Mouse (Mus musculus) liver, embryonic 12.5 days (tissue): ENCODE results near the gene Tspan10. TPM values are rescaled to one million over a fixed set of nuclear protein-coding genes. Genes with fewer than 3 reads are reported as not detected.
"Not testable (repeated sequence)": the region's sequence is repeated elsewhere in the genome, so short reads cannot be mapped to it uniquely, and the experiment has no call there.

Experiments
- ATAC-seq: fragments of 200-750 bp; cut with Nextera tagmentation; 2 replicates; pipeline ENCODE4 v1.8.0; 2017; ENCODE audit warnings: moderate number of reproducible peaks, mild to moderate bottlenecking, moderate library complexity
- H3K27ac ChIP-seq: fragments of 300-500 bp; sonication (generic); 2 replicates; pipeline ENCODE4 v1.5.1; 2016; ENCODE audit warnings: mild to moderate bottlenecking
- H3K27me3 ChIP-seq: fragments of 300-500 bp; sonication (generic); replicated peaks from 2 replicates; pipeline ENCODE4 v1.6.1; 2016; ENCODE audit warnings: mild to moderate bottlenecking, moderate library complexity
- H3K36me3 ChIP-seq: fragments of 300-500 bp; sonication (generic); 2 replicates; pipeline ENCODE4 v1.6.1; 2016; ENCODE audit warnings: mild to moderate bottlenecking, moderate library complexity
- H3K4me1 ChIP-seq: fragments of 300-500 bp; sonication (generic); 2 replicates; pipeline ENCODE4 v1.6.1; 2016
- H3K4me2 ChIP-seq: fragments of 300-500 bp; sonication (generic); 2 replicates; pipeline ENCODE4 v1.6.1; 2016; ENCODE audit warnings: mild to moderate bottlenecking, moderate library complexity
- H3K4me3 ChIP-seq: fragments of 300-500 bp; sonication (generic); 2 replicates; pipeline ENCODE4 v1.5.1; 2016; ENCODE audit warnings: mild to moderate bottlenecking, moderate library complexity
- H3K9ac ChIP-seq: fragments of 300-500 bp; sonication (generic); 2 replicates; pipeline ENCODE4 v1.6.1; 2016; ENCODE audit warnings: mild to moderate bottlenecking, moderate library complexity
- H3K9me3 ChIP-seq: fragments of 300-500 bp; sonication (generic); replicated peaks from 2 replicates; pipeline ENCODE4 v1.6.1; 2016; ENCODE audit warnings: mild to moderate bottlenecking, moderate library complexity
- WGBS: fragments of 180-500 bp; shearing (Covaris S2); methylation state at CpG from one replicate; pipeline ENCODE4 v1.1.7; 2016; ENCODE audit not compliant: insufficient replicate concordance; 5-methylcytosine and 5-hydroxymethylcytosine counted together
- polyA plus RNA-seq: library from polyadenylated mRNA; unstranded; fragments of >200 nt; fragmentation: Nextera tagmentation; extraction: Ambion mirVana; gene quantifications from 2 replicates; pipeline ENCODE4 v1.2.1, GENCODE M21; 2016

Tspan10 gene
- polyA plus RNA-seq: not detected in 2 replicates

DNA sequence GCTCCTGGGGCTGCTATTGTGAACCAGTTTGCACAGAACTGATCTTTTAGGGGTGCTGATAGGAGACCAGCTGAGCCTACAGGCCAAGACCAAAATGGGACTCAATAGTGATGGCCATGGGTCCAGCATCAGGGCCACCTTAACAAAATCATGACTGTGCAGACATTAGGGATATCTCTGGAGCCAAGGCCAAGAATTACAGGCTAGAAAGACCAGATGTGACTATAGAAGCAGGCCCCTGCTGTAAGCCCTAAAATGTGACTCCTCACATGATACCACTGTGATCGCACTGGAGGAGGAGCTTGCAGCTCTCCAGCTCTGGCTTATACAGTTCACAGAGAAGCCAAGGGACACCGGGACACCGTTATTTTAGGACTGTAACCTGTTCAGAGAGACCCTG, at the start of gene Tspan10:
Gene Tspan10 (plus strand): TSS at position 301 of the 400 bp plus-strand sequence.
- 86% methylated on average over 3 of the region's 3 CpGs for WGBS
- peaks cover 3% of the 10 kb centered on the region; the same call in 1 of the 2 replicates for H3K4me1 ChIP-seq
- no peak within 1 kb of the TSS; the same call in 1 of the 2 replicates for H3K9ac ChIP-seq
- no peak within 1 kb of the TSS for H3K4me2 ChIP-seq
- no peak for ATAC-seq
- no peaks in the 10 kb centered on the region for H3K36me3 ChIP-seq
- H3K27me3 ChIP-seq: 0 out of 2 replicates have a peak, but pooled peaks cover 9% of the 10 kb centered on the region
- no peaks in the 10 kb centered on the region for H3K9me3 ChIP-seq
- no peak within 1 kb of the TSS for H3K4me3 ChIP-seq
- H3K27ac ChIP-seq: no peak within 1 kb of the TSS

DNA sequence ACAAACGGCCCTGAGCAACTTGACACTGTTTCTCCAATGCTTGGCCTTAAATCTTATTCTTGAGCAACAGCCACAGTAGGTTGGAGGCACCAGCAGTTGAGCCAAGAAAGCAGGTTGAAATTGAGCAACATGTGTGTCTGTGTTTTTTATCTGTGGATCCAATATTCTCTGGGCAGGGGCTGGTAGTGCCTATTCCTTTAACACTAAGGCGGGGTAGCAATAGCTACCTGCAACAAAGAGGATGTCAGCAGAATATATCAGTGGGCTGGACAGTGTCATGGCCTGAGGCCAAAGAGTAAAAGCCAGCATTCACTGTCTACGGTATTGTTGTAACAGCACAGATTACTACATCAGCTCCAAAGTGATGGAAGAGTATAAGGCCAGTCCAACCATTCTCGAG, 46.8 kb upstream of the Tspan10 start:
- H3K4me2 ChIP-seq: no peak overlapping the region
- H3K27ac ChIP-seq: no peak overlapping the region
- no peak overlapping the region for H3K4me3 ChIP-seq
- H3K4me1 ChIP-seq: peaks cover 27% of the 10 kb centered on the region
- H3K9ac ChIP-seq: no peak overlapping the region
- WGBS: 79% methylated on average over 4 of the region's 4 CpGs
- no peaks in the 10 kb centered on the region for H3K27me3 ChIP-seq
- peaks cover 91% of the 10 kb centered on the region for H3K36me3 ChIP-seq
- ATAC-seq: no peak
- no peaks in the 10 kb centered on the region for H3K9me3 ChIP-seq

DNA sequence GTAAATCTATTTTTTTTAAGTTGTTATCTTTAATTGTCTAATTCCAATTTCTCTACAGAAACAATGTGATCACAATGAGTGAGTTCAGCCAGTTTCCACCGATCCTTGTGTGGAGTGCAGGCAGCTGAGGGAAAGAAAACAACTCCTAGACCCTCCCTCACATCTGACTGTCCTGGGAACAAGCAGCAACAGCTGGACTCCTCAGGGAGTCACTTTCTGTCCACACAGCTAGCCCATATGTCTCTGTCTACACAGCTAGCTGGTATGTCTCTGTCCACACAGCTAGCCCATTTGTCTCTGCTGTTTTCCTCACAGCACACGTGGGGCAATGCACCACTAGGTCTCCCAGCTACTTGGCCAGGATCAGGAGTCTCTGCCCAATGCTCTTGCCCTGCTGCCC, 44.8 kb upstream of the Tspan10 start:
- H3K4me3 ChIP-seq: no peak overlapping the region
- 72% methylated on average over 2 of the region's 2 CpGs for WGBS
- H3K9ac ChIP-seq: no peak overlapping the region
- H3K27me3 ChIP-seq: no peaks in the 10 kb centered on the region
- peaks cover 33% of the 10 kb centered on the region for H3K4me1 ChIP-seq
- no peak overlapping the region for H3K4me2 ChIP-seq
- no peaks in the 10 kb centered on the region for H3K9me3 ChIP-seq
- no peak for ATAC-seq
- H3K27ac ChIP-seq: no peak overlapping the region
- H3K36me3 ChIP-seq: peaks cover 96% of the 10 kb centered on the region

DNA sequence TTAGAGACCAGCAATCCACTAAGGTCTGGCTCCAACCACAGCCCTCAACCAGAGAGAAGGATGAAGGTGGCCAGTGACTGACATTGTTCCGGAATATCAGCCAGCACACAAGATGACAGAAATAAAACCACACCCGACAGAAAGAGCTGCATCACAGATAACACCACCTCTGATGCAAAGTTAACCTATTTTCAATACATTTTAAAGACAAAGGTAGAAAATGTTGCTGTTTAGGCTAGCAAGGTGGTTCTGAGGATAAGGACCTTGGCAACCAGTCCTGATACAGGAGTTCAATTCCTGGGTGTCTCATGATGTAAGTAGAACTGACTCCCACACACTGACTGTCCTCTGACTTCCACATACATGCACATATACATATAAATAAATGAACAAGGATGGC, 43.1 kb upstream of the Tspan10 start:
- Histone ChIP-seq H3K36me3 (peaks cover 96% of the 10 kb centered on the region), H3K9ac (0 out of 2 replicates have a peak overlapping the region, but pooled peaks have one; percentile 18), H3K4me2 (peak overlapping the region; percentile 28), H3K27ac (peak overlapping the region; percentile 65), H3K4me3 (no peak overlapping the region), H3K4me1 (peaks cover 33% of the 10 kb centered on the region), H3K9me3 (no peaks in the 10 kb centered on the region), H3K27me3 (no peaks in the 10 kb centered on the region)
- ATAC-seq: peak; percentile 76
- 31% methylated on average over 2 of the region's 2 CpGs for WGBS

DNA sequence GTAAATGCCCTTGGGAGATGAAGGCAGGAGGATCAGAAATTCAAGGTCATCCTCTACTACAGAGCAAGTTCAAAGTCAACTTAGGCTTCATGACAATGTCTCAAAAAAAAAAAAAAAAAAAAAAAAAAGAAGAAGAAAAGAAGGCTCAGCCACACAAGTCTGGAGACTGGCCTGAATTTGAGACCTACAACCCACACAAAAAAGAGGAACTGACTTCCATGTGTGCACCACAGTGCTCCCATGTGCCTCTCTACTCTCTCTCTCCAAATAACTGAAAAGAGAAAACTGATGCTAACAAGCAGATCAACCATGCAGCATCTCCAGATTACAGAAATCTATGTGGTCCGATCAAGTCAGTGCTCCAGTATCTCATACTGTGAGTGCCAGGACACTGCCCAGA, 37.6 kb upstream of the Tspan10 start:
- 71% methylated on average over 1 of the region's 1 CpGs for WGBS
- Histone ChIP-seq H3K4me2 (no peak overlapping the region), H3K27me3 (no peaks in the 10 kb centered on the region), H3K4me1 (peaks cover 55% of the 10 kb centered on the region), H3K9me3 (no peaks in the 10 kb centered on the region), H3K36me3 (peaks cover 100% of the 10 kb centered on the region), H3K9ac (no peak overlapping the region), H3K27ac (peak overlapping the region; percentile 43; the same call in 1 of the 2 replicates), H3K4me3 (no peak overlapping the region)
- ATAC-seq: no peak

DNA sequence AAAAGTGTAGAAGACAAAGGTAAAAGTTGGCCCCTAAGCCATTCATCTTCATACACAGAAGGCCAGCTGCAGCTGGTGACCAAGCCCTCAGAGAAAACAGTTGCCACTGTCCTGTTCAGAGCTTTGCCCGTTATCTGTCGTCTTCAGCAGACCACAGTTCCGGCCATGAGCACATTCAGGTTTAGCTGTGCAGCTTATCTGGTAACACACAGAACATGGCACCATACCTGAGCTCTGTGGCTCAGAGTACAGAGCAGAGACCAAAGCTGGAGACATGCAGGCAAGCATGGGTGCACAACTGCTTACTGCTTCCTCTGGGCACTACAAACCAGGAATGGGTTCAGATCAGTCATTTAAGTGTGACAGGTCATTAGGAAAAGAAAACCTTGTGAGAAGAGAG, 36.6 kb upstream of the Tspan10 start:
- Histone ChIP-seq H3K27me3 (no peaks in the 10 kb centered on the region), H3K9ac (peak overlapping the region; percentile 17; the same call in 1 of the 2 replicates), H3K9me3 (no peaks in the 10 kb centered on the region), H3K36me3 (peaks cover 100% of the 10 kb centered on the region), H3K4me1 (peaks cover 46% of the 10 kb centered on the region), H3K4me2 (peak overlapping the region; percentile 32), H3K4me3 (no peak overlapping the region), H3K27ac (peak overlapping the region; percentile 68)
- peak; percentile 96 for ATAC-seq
- 14% methylated on average over 3 of the region's 3 CpGs for WGBS

DNA sequence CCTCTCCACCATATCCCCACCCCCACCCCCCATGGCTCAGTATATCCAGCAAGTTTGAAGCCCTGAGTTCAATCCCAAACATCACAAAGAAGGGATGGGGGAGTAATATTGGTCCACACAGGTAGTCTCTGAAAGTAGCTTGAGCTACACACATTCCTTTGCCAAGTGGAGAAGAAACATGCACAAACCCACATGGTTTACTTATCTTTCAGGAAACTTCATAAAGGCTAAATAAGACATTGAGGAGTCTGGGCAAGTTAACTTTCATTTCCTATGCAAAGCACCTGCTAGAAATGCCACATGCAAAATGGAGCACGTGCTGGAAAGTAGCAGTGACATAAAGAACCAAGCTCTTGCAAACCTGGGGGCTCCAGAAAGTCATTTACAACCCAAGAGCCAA, 36.0 kb upstream of the Tspan10 start:
- Histone ChIP-seq H3K9ac (no peak overlapping the region), H3K36me3 (peaks cover 100% of the 10 kb centered on the region), H3K4me1 (peaks cover 40% of the 10 kb centered on the region), H3K4me3 (no peak overlapping the region), H3K27me3 (no peaks in the 10 kb centered on the region), H3K4me2 (peak overlapping the region; percentile 32; the same call in 1 of the 2 replicates), H3K9me3 (no peaks in the 10 kb centered on the region), H3K27ac (peak overlapping the region; percentile 68; the same call in 1 of the 2 replicates)
- no peak for ATAC-seq
- WGBS: 50% methylated on average over 1 of the region's 1 CpGs

DNA sequence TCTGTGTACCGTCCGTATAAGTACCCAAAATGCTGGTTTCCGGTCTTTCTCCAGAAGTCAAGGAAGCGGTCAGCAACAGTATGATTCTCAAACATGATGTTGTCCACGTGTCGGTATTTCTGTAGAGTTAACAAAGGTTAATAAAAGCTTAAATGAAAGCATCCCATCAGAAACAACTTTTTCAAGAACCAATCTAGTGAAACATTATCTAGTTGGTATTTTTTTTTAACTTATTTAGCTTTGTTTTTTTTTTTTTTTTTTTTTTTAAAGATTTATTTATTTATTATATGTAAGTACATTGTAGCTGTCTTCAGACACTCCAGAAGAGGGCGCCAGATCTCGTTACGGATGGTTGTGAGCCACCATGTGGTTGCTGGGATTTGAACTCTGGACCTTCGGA, 28.8 kb upstream of the Tspan10 start:
- H3K4me2 ChIP-seq, H3K27ac ChIP-seq, ATAC-seq, H3K27me3 ChIP-seq, H3K9ac ChIP-seq, H3K9me3 ChIP-seq, H3K4me3 ChIP-seq, H3K4me1 ChIP-seq: not testable (repeated sequence)
- peaks cover 98% of the 10 kb centered on the region for H3K36me3 ChIP-seq
- WGBS: 92% methylated on average over 7 of the region's 10 CpGs

DNA sequence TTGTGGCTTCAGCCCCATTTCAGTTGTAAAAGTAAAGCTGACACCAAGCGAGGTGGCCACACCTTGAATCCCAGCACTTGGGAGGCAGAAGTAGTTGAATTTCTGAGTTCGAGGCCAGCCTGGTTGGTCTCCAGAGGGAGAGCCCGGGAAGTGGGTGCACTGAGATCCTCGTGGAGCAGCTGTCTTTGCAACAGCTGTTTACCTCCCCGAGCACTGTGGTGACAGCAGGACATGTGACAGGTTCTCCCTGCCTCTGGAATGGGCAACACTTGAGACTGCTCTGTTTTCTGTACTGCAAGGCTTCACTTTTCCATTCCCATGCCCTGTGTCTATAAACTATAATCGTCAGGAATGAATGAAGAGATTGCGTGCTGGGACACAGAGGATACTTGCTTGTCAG, 24.6 kb upstream of the Tspan10 start:
- Histone ChIP-seq H3K4me3 (no peak overlapping the region), H3K9me3 (no peaks in the 10 kb centered on the region), H3K4me2 (no peak overlapping the region), H3K27ac (no peak overlapping the region), H3K9ac (no peak overlapping the region), H3K4me1 (0 out of 2 replicates have a peak, but pooled peaks cover 6% of the 10 kb centered on the region), H3K27me3 (no peaks in the 10 kb centered on the region), H3K36me3 (peaks cover 98% of the 10 kb centered on the region)
- ATAC-seq: no peak
- 90% methylated on average over 7 of the region's 7 CpGs for WGBS

DNA sequence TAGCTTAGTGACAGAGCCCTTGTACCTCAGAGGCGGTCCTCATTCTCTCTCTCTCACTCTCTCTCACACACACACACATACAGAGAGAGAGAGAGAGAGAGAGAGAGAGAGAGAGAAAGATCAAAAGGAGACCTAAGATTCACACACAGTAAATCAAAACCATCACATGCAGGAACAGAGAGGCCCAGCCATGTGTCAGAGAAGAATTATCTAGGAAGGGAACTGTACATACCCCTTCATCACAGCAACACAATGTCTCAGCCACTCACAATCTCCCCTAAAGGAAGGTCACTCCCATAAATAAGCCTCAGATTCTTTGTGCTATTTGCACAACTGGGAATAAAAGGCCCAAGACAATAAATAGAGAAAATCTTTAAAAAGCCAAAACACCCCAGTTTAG, 23.9 kb upstream of the Tspan10 start:
- no peaks in the 10 kb centered on the region for H3K27me3 ChIP-seq
- H3K27ac ChIP-seq: no peak overlapping the region
- no peaks in the 10 kb centered on the region for H3K9me3 ChIP-seq
- H3K4me3 ChIP-seq: no peak overlapping the region
- ATAC-seq: no peak
- H3K9ac ChIP-seq: no peak overlapping the region
- H3K4me2 ChIP-seq: no peak overlapping the region
- WGBS: 93% methylated on average over 1 of the region's 1 CpGs
- H3K36me3 ChIP-seq: peaks cover 98% of the 10 kb centered on the region
- 0 out of 2 replicates have a peak, but pooled peaks cover 6% of the 10 kb centered on the region for H3K4me1 ChIP-seq

DNA sequence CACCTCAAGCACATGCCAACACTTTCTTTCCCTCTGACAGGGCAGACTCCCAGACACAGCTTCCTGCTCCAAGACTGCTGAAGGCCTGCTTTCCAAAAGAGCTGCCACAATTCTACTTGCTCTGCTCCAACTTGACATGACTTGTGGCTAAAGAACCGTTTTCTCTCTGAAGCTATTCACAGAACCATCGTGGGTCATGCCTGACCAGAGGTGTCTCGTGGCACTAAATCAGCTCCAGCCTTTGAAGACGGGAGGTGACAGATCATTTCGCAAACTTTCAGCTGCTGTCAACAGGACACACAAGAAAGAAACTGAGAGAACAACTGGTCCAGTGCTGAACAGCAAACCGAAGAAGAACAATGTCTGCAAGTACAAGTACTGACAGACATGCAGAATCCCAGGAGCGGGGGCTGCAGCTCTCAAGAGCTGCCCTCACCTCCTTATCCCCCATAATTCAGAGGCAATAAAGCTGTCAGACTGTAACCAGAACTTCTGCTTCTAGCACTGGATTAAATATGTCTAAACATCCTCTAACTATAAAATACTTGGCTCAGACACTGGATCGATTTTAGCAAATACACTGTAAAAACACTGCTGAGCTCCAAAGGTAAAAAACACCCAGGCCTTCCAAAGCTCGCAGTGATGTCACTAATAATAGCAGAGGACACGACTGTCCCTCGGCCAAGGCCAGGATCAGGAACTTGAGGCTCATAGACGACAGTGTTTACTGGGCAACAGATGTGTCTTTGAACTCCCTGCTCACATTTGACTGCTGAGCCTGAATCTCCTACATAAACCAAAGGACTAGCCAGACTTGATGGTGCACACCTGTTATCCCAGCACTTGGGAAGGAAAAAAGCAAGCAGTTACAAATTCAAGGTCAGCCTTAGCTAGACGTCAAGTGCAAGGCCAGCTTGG, 19.5 kb upstream of the Tspan10 start:
- 0 out of 2 replicates have a peak overlapping the region, but pooled peaks have one; percentile 10 for H3K27ac ChIP-seq
- ATAC-seq: no peak
- H3K9ac ChIP-seq: no peak overlapping the region
- H3K4me3 ChIP-seq: no peak overlapping the region
- no peak overlapping the region for H3K4me2 ChIP-seq
- 80% methylated on average over 13 of the region's 13 CpGs for WGBS
- H3K27me3 ChIP-seq: no peaks in the 10 kb centered on the region
- peaks cover 10% of the 10 kb centered on the region; the same call in 1 of the 2 replicates for H3K4me1 ChIP-seq
- no peaks in the 10 kb centered on the region for H3K9me3 ChIP-seq
- H3K36me3 ChIP-seq: peaks cover 98% of the 10 kb centered on the region

DNA sequence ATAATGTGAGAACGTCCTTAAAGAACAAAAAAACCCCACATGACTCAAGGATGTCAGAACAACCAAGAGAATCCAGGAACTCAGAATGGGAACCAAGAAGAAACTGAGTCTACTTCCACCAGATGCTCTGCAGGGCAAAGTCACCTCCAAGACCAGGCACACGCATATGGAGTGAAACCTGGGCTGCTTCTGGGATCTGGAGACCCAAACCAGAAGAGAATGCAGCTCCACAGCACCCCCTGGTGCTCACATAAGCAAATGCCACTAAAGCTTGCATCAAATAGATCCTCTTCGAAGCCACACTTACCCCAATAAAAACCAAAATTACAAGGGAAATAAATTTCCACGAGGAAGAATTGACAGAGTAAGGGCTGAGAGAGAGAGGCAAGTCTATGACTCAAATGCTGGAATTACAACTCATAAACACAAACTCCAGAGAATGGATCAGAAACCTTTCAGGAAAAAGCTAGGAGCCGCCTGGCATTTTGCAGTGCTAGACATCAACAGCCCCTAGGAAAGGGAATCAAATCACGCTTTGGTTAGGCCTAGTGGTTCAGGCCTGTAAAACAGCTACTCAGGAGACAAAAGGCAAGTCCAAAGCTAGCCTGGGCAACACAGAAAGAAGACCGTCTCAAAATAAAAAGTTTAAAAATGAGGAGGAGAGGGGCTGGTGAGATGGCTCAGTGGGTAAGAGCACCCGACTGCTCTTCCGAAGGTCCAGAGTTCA, 18.7 kb upstream of the Tspan10 start:
- no peak overlapping the region for H3K27ac ChIP-seq
- no peak for ATAC-seq
- peaks cover 98% of the 10 kb centered on the region for H3K36me3 ChIP-seq
- H3K4me1 ChIP-seq: peaks cover 10% of the 10 kb centered on the region; the same call in 1 of the 2 replicates
- H3K9ac ChIP-seq: no peak overlapping the region
- H3K4me3 ChIP-seq: no peak overlapping the region
- 73% methylated on average over 9 of the region's 9 CpGs for WGBS
- H3K27me3 ChIP-seq: no peaks in the 10 kb centered on the region
- no peak overlapping the region for H3K4me2 ChIP-seq
- no peaks in the 10 kb centered on the region for H3K9me3 ChIP-seq
